Mouse (Mus musculus) liver, embryonic 14.5 days (tissue): ENCODE data around the gene Dok5. TPM values are rescaled to one million over a fixed set of nuclear protein-coding genes. Genes with fewer than 3 reads are reported as not detected.

Experiments used
- ATAC-seq: fragments of 200-750 bp; cut with Nextera tagmentation; 2 replicates; pipeline ENCODE4 v1.8.0; 2017; ENCODE audit warnings: moderate number of reproducible peaks, mild to moderate bottlenecking, moderate library complexity; ENCODE audit not compliant: insufficient read depth
- DNase-seq, 3 experiments: peaks; one replicate each; pipeline ENCODE4 v3.0.0-alpha.2; 2012 to 2013; ENCODE audit warnings: low read depth in 3 of 3, low spot score in 3 of 3
- H3K27ac ChIP-seq: fragments of 300-500 bp; sonication (generic); 2 replicates; pipeline ENCODE4 v1.5.1; 2014; ENCODE audit warnings: moderate library complexity, mild to moderate bottlenecking, control low read depth, inconsistent platforms
- H3K27me3 ChIP-seq: fragments of 300-500 bp; sonication (generic); 2 replicates; pipeline ENCODE4 v1.6.1; 2014; ENCODE audit warnings: mild to moderate bottlenecking, low read length, moderate library complexity; ENCODE audit not compliant: control insufficient read depth, insufficient read depth
- H3K36me3 ChIP-seq: fragments of 300-500 bp; sonication (generic); replicated peaks from 2 replicates; pipeline ENCODE4 v1.6.1; 2014; ENCODE audit warnings: low read depth; ENCODE audit not compliant: control insufficient read depth, insufficient read depth
- H3K4me1 ChIP-seq, 2 experiments: fragments of 200-500 bp in 1 of 2; fragments of 300-500 bp in 1 of 2; sonication (generic) in 1 of 2; replicated peaks; 2 replicates each; pipeline ENCODE4 v1.6.1; 2012 to 2014; ENCODE audit warnings: antibody characterized with exemption in 1 of 2, inconsistent platforms in 1 of 2, low read length in 1 of 2; ENCODE audit not compliant: control insufficient read depth in 2 of 2, insufficient read depth in 2 of 2
- H3K4me2 ChIP-seq: fragments of 300-500 bp; sonication (generic); 2 replicates; pipeline ENCODE4 v1.6.1; 2014; ENCODE audit warnings: low read depth, mild to moderate bottlenecking, control low read depth, moderate library complexity
- H3K4me3 ChIP-seq, 2 experiments: fragments of 200-500 bp in 1 of 2; fragments of 300-500 bp in 1 of 2; sonication (generic) in 1 of 2; 2 replicates each; pipeline ENCODE4 v1.5.1; 2012 to 2014; ENCODE audit warnings: low read depth in 2 of 2, low read length in 2 of 2, mild to moderate bottlenecking in 2 of 2, control low read depth in 1 of 2, inconsistent platforms in 1 of 2, moderate library complexity in 1 of 2; ENCODE audit not compliant: insufficient read depth in 1 of 2
- H3K9ac ChIP-seq: fragments of 300-500 bp; sonication (generic); replicated peaks from 2 replicates; pipeline ENCODE4 v1.6.1; 2014; ENCODE audit warnings: mild to moderate bottlenecking, control low read depth, moderate library complexity
- H3K9me3 ChIP-seq: fragments of 300-500 bp; sonication (generic); 2 replicates; pipeline ENCODE4 v1.6.1; 2016; ENCODE audit warnings: low read length, mixed read lengths; ENCODE audit not compliant: control insufficient read depth
- CTCF ChIP-seq: IDR thresholded peaks from 2 replicates; pipeline ENCODE4 v1.5.1; 2016; ENCODE audit warnings: antibody characterized with exemption, low read depth, control low read depth
- EP300 ChIP-seq: IDR thresholded peaks from 2 replicates; pipeline ENCODE4 v1.6.1; 2016; ENCODE audit warnings: antibody characterized with exemption, low read depth
- WGBS: fragments of 180-500 bp; shearing (Covaris S2); extraction: QIAGEN DNeasy Blood & Tissue Kit; methylation state at CpG from one replicate; pipeline ENCODE4 v1.1.7; 2014; ENCODE audit not compliant: insufficient replicate concordance; 5-methylcytosine and 5-hydroxymethylcytosine counted together
- polyA plus RNA-seq, 2 experiments: library from polyadenylated mRNA; depleted of rRNA in 1 of 2; stranded (reverse) in 1 of 2; unstranded in 1 of 2; fragments of >200 nt; fragmentation: Nextera tagmentation in 1 of 2; extraction: Ambion mirVana in 1 of 2; gene quantifications; 2 replicates each; pipeline versions ENCODE4 v1.2.1 to v1.2.3; 2012 to 2014

Dok5 gene
- polyA plus RNA-seq, 2 experiments, result 0.15 to 0.19 TPM

GRCm38 (mm10) chr2:170817112-170817703 lies 85.6 kb downstream of the Dok5 start:
- Histone ChIP-seq H3K36me3 (no peaks in the 10 kb centered on the region), H3K4me3 (no peak overlapping the region), H3K4me2 (no peak overlapping the region), H3K9me3 (no peaks in the 10 kb centered on the region; the same call in 1 of the 2 replicates), H3K27me3 (no peaks in the 10 kb centered on the region), H3K4me1 (no peaks in the 10 kb centered on the region), H3K9ac (no peak overlapping the region), H3K27ac (no peak overlapping the region)
- TF ChIP-seq EP300 (no peak), CTCF (no peak)
- DNase-seq (no peak), ATAC-seq (no peak)
- 62% methylated on average over 4 of the region's 4 CpGs for WGBS

GRCm38 (mm10) chr2:170826821-170827441 lies 95.3 kb downstream of the Dok5 start:
- no peak for TF ChIP-seq EP300
- TF ChIP-seq CTCF, result no peak
- H3K4me2 ChIP-seq, result no peak overlapping the region
- H3K27me3 ChIP-seq, result no peaks in the 10 kb centered on the region
- H3K9me3 ChIP-seq, result no peaks in the 10 kb centered on the region
- no peaks in the 10 kb centered on the region for H3K36me3 ChIP-seq
- 29% methylated on average over 17 of the region's 17 CpGs for WGBS
- H3K9ac ChIP-seq, result no peak overlapping the region
- no peak overlapping the region for H3K27ac ChIP-seq
- ATAC-seq, result no peak
- H3K4me3 ChIP-seq, result no peak overlapping the region
- DNase-seq, result peak in 1 of 3 experiments; percentile 3
- no peaks in the 10 kb centered on the region for H3K4me1 ChIP-seq

DNA sequence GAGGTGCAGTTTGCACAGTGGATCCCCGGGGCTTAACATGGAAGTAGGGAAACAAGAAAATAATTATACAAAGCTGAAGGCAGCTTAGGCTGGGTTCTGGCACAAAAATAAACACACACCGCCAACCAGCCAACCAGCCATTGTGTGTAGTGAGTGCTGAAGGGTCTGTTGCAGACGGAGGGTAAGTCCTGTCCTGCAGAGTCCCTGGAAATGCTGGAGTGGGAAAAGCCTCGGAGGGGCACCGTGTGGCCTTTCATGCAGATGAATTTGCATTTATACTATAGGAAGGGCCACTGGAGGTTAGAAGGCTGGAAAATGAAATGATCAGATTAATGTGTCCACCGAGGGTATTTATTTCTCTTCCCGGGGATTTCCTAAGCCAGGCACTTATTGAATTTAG lies 97.2 kb downstream of the Dok5 start:
- Histone ChIP-seq H3K4me3 (no peak overlapping the region), H3K27me3 (no peaks in the 10 kb centered on the region), H3K9me3 (no peaks in the 10 kb centered on the region), H3K4me2 (no peak overlapping the region), H3K9ac (no peak overlapping the region), H3K4me1 (no peaks in the 10 kb centered on the region), H3K36me3 (no peaks in the 10 kb centered on the region), H3K27ac (no peak overlapping the region)
- 66% methylated on average over 7 of the region's 7 CpGs for WGBS
- ATAC-seq (no peak), DNase-seq (no peak)
- no peak for TF ChIP-seq EP300
- no peak for TF ChIP-seq CTCF

- no peak for DNase-seq
These were observed 97.6 kb downstream of the Dok5 start for GRCm38 (mm10) chr2:170829191-170829611.

GRCm38 (mm10) chr2:170829988-170830387 lies 98.4 kb downstream of the Dok5 start:
- Histone ChIP-seq H3K9me3 (no peaks in the 10 kb centered on the region), H3K36me3 (no peaks in the 10 kb centered on the region), H3K27ac (no peak overlapping the region), H3K27me3 (no peaks in the 10 kb centered on the region), H3K4me3 (no peak overlapping the region), H3K4me1 (no peaks in the 10 kb centered on the region), H3K9ac (no peak overlapping the region), H3K4me2 (no peak overlapping the region)
- 77% methylated on average over 14 of the region's 14 CpGs for WGBS
- TF ChIP-seq CTCF, result no peak
- no peak for TF ChIP-seq EP300
- ATAC-seq, result no peak
- DNase-seq, result no peak

More at GRCm38 (mm10) chr2:170829191-170829611, 97.6 kb downstream of the Dok5 start:
- Histone ChIP-seq H3K4me2 (no peak overlapping the region), H3K36me3 (no peaks in the 10 kb centered on the region), H3K4me3 (no peak overlapping the region), H3K4me1 (no peaks in the 10 kb centered on the region), H3K27me3 (no peaks in the 10 kb centered on the region), H3K9me3 (no peaks in the 10 kb centered on the region), H3K27ac (no peak overlapping the region), H3K9ac (no peak overlapping the region)
- ATAC-seq, result no peak
- 59% methylated on average over 6 of the region's 6 CpGs for WGBS
- TF ChIP-seq CTCF, result no peak
- TF ChIP-seq EP300, result no peak
